Mouse (Mus musculus) C2C12 (cell line): ENCODE results near the gene Nufip2.

Source experiments
- CEBPB ChIP-seq: IDR thresholded peaks from one replicate; pipeline ENCODE4 v1.6.1; 2011; ENCODE audit warnings: low read depth, mild to moderate bottlenecking, control low read depth, moderate library complexity
- CTCF ChIP-seq: IDR thresholded peaks from one replicate; pipeline ENCODE4 v1.5.1; 2011; ENCODE audit not compliant: control insufficient read depth, insufficient read depth, insufficient read length
- FOSL1 ChIP-seq: IDR thresholded peaks from one replicate; pipeline ENCODE4 v1.8.0; 2011; ENCODE audit warnings: mild to moderate bottlenecking, low read length; ENCODE audit not compliant: poor library complexity, insufficient read depth, severe bottlenecking
- MAX ChIP-seq: IDR thresholded peaks from one replicate; pipeline ENCODE4 v1.6.1; 2011; ENCODE audit warnings: mild to moderate bottlenecking, control low read depth
- USF1 ChIP-seq: IDR thresholded peaks from one replicate; pipeline ENCODE4 v1.6.1; 2011; ENCODE audit warnings: low read depth, mild to moderate bottlenecking, control low read depth, moderate library complexity

GRCm38 (mm10) chr11:77743966-77744365 is 58.0 kb downstream of the Nufip2 start:
- TF ChIP-seq CEBPB (no peak), CTCF (peak; percentile 28), FOSL1 (no peak), MAX (no peak), USF1 (no peak)
